Mouse (Mus musculus) hematopoietic multipotent progenitor cell, adult 10-12 weeks (in vitro differentiated cells): ENCODE results near the gene Crb2. TPM values are rescaled to one million over a fixed set of nuclear protein-coding genes. Genes with fewer than 3 reads are reported as not detected.

Experiments used
- polyA plus RNA-seq: library from polyadenylated mRNA; stranded (reverse); fragments of >175 nt; gene quantifications from 2 replicates; pipeline ENCODE4 v1.2.3, GENCODE M21; 2012; ENCODE audit warnings: low replicate concordance

Gene Crb2
- 0.10 and 0.13 TPM in 2 replicates for polyA plus RNA-seq

DNA sequence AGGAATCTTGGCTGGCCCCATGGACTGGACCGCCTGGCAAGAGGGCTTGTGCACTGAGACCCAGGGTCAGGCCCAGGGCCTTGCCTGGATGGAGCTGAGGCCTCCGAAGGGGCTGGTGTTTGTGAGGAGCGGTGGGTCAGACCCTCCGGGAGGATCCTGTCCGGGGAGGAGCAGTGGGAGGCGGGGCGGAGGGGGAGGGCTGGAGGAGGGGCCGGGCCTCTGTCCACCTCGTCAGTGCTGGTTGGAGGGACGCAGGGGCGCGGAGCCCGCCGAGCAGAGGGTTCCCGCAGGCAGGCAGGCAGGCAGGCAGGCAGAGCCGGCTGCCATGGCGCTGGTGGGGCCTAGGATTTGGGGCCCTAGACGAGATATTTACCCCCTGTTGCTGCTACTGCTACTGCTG lies at the start of gene Crb2:
Crb2 (plus strand) TSS at position 234 of the 400 bp plus-strand sequence.

Other genes starting within 250 kb of the Crb2 start
- 18.3 and 29.9 TPM in 2 replicates for gene Strbp, start 72.4 kb upstream of the Crb2 start, polyA plus RNA-seq